Mouse (Mus musculus) mouse trophoblast stem cell (cell line): ENCODE results near the gene Olfr1018.

Source experiments
- in situ Hi-C, 2 experiments: fragments of 300-500 bp; cut with MseI, MboI; formaldehyde crosslinking; loops; 2 replicates in 1 of 2; 3 replicates in 1 of 2; pipeline ENCODE4 v1.15.1; 2025

Olfr1018 gene

GRCm38 (mm10) chr2:85818179-85818578 is at the start of gene Olfr1018:
TSS of gene Olfr1018 (plus strand) at chr2:85818479.
- in situ Hi-C loops = no loop called here

- in situ Hi-C loops = no loop called here
Measured at GRCm38 (mm10) chr2:85772413-85772812, 45.9 kb upstream of the Olfr1018 start, which contains the start of gene Olfr1014. TSS of gene Olfr1014 (plus strand) at chr2:85772713.

- in situ Hi-C loops = no loop called here
Measured at GRCm38 (mm10) chr2:85781717-85782116, 36.6 kb upstream of the Olfr1018 start, which contains the start of gene Olfr1015. TSS of gene Olfr1015 (plus strand) at chr2:85782017.

GRCm38 (mm10) chr2:85792331-85792730 is 25.9 kb upstream of the Olfr1018 start:
- in situ Hi-C loops = no loop called here

- in situ Hi-C loops = no loop called here
Measured at GRCm38 (mm10) chr2:85802444-85802843, 15.8 kb upstream of the Olfr1018 start, which contains the start of gene Olfr1016. TSS of gene Olfr1016 (minus strand) at chr2:85802544.

- in situ Hi-C loops = no loop called here
Measured at GRCm38 (mm10) chr2:85804501-85804900, 13.8 kb upstream of the Olfr1018 start.

GRCm38 (mm10) chr2:85845383-85845782 is 27.1 kb downstream of the Olfr1018 start, which contains the start of gene Olfr1019:
TSS of gene Olfr1019 (minus strand) at chr2:85845483.
- in situ Hi-C loops = no loop called here

- in situ Hi-C loops = no loop called here
Measured at GRCm38 (mm10) chr2:85846730-85847129, 28.5 kb downstream of the Olfr1018 start, which contains the start of gene Olfr1020. TSS of gene Olfr1020 (plus strand) at chr2:85847030.

- in situ Hi-C loops = no loop called here
Measured at GRCm38 (mm10) chr2:85868294-85868693, 50.0 kb downstream of the Olfr1018 start, which contains the start of gene Olfr1022. TSS of gene Olfr1022 (plus strand) at chr2:85868594.
